Mouse (Mus musculus): Measurements from ENCODE around the gene Aff3.

- no peak for TF ChIP-seq EP300 (optimal IDR thresholded peaks at IDR 0.05)
- no peak for TF ChIP-seq CTCF (IDR thresholded peaks at IDR 0.05; ENCODE audit: low read depth)
These were observed 197.3 kb downstream of the Aff3 start for GRCm38 (mm10) chr1:38467305-38468083.

Data from stomach, postnatal 0 days (tissue).